Mouse (Mus musculus) v-Abl transformed pro-B cells (cell line): ENCODE measurements at regions not wholly inside any gene's neighbourhood (a gene's known extent, or its start where the extent isn't known, plus 50 kb on each side); places are given as distances from the start of the nearest gene placed in this dataset.

ENCODE experiments used
- in situ Hi-C, 2 experiments: fragments of 400-800 bp; cut with MboI; formaldehyde crosslinking; loops; one replicate each; pipeline ENCODE4 v1.15.1; 2025; ENCODE audit not compliant: unreplicated experiment in 2 of 2

DNA sequence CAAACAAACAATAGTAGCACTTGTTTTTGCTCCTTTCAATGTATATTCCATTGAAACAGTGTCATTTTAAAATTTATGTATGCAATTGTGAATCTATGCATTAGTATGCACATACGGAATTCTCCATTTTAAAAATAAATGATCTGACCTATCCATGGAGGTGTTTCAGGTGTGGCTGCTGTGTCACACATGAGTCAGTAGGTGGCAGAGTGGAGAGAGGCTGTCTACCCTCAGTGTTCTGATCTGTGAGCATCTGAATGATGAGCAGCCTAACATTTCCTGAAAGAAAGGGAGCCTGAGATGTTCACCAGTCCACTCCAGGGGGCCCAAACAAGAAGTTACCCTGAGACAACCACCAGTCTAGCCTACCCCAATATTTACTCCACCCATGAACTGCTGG is 75.6 kb upstream of the 1700006A11Rik start:
- in situ Hi-C loops = loop anchor here in 1 of 2 experiments (5.0 kb wide), 1 partner anchor 81 kb away; the partner anchor contains the start of gene 1700003H04Rik

DNA sequence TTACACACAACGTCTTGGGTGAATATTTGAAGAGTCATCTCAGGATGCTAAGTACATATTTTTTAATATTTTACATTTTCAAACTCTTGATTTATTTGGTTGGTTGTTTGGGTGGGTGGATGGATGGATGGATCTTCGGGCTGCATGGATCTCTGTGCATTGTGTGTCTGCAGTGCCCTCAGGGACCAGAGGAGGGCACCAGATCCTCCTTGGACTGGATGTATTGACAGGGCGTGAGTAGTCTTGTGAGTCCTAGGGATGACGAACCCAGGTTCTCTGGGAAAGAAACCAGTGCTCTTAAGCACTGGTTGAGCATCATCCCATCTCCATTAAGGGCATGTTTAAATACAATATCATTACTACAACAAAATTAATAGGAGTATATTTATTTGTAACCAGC is 70.2 kb upstream of the 1700006A11Rik start:
- in situ Hi-C loops = loop anchor here in 1 of 2 experiments (5.0 kb wide), 1 partner anchor 91 kb away; no protein-coding TSS in a partner anchor
